Mouse (Mus musculus): ENCODE results near the gene Xlr4b. TPM values are rescaled to one million over a fixed set of nuclear protein-coding genes. Genes with fewer than 3 reads are reported as not detected.

Gene Xlr4b
- polyA plus RNA-seq, 1 experiment from 2014 or later = 1.1 TPM

Other genes with a start within 250 kb of the Xlr4b start
- gene Zfp185, start 227.0 kb upstream of the Xlr4b start, polyA plus RNA-seq (2015; fragmentation: Nextera tagmentation; extraction: Ambion mirVana) = 0.96 and 1.5 TPM in 2 replicates
- gene Pnma5, start 177.2 kb upstream of the Xlr4b start, polyA plus RNA-seq (2015; fragmentation: Nextera tagmentation; extraction: Ambion mirVana) = not detected in 2 replicates
- 2.3 and 3.0 TPM in 2 replicates for gene Pnma3, start 149.5 kb upstream of the Xlr4b start, polyA plus RNA-seq (2015; fragmentation: Nextera tagmentation; extraction: Ambion mirVana)
- 0.29 and 0.62 TPM in 2 replicates for gene Xlr4a, start 131.9 kb upstream of the Xlr4b start, polyA plus RNA-seq (2015; fragmentation: Nextera tagmentation; extraction: Ambion mirVana)
- 3.5 and 5.1 TPM in 2 replicates for gene Xlr3a, start 117.2 kb upstream of the Xlr4b start, polyA plus RNA-seq (2015; fragmentation: Nextera tagmentation; extraction: Ambion mirVana)
- gene Gm14685, start 97.3 kb upstream of the Xlr4b start, polyA plus RNA-seq (2015; fragmentation: Nextera tagmentation; extraction: Ambion mirVana) = 0.28 and 0.51 TPM in 2 replicates
- not detected in 2 replicates for gene Xlr5b, start 65.5 kb upstream of the Xlr4b start, polyA plus RNA-seq (2015; fragmentation: Nextera tagmentation; extraction: Ambion mirVana)
- 0.21 and 0.44 TPM in 2 replicates for gene DXBay18, start 64.9 kb upstream of the Xlr4b start, polyA plus RNA-seq (2015; fragmentation: Nextera tagmentation; extraction: Ambion mirVana)
- not detected in 2 replicates for gene Spin2d, start 37.3 kb upstream of the Xlr4b start, polyA plus RNA-seq (2015; fragmentation: Nextera tagmentation; extraction: Ambion mirVana)
- 18.9 and 23.1 TPM in 2 replicates for gene Xlr3b, start 22.1 kb upstream of the Xlr4b start, polyA plus RNA-seq (2015; fragmentation: Nextera tagmentation; extraction: Ambion mirVana)
- 33.2 and 35.2 TPM in 2 replicates for gene F8a, start 14.0 kb downstream of the Xlr4b start, polyA plus RNA-seq (2015; fragmentation: Nextera tagmentation; extraction: Ambion mirVana)
- gene Xlr4c, start 28.8 kb downstream of the Xlr4b start, polyA plus RNA-seq (2015; fragmentation: Nextera tagmentation; extraction: Ambion mirVana) = 0.30 and 0.79 TPM in 2 replicates
- gene Xlr3c, start 51.1 kb downstream of the Xlr4b start, polyA plus RNA-seq (2015; fragmentation: Nextera tagmentation; extraction: Ambion mirVana) = 0.32 and 0.96 TPM in 2 replicates
- gene Xlr5a, start 78.6 kb downstream of the Xlr4b start, polyA plus RNA-seq (2015; fragmentation: Nextera tagmentation; extraction: Ambion mirVana) = not detected in 2 replicates
- not detected in 2 replicates for gene Xlr5c, start 78.6 kb downstream of the Xlr4b start, polyA plus RNA-seq (2015; fragmentation: Nextera tagmentation; extraction: Ambion mirVana)
- gene Gm45015, start 122.5 kb downstream of the Xlr4b start, polyA plus RNA-seq (2015; fragmentation: Nextera tagmentation; extraction: Ambion mirVana) = not detected in 2 replicates
- gene Zfp275, start 128.3 kb downstream of the Xlr4b start, polyA plus RNA-seq (2015; fragmentation: Nextera tagmentation; extraction: Ambion mirVana) = 10.6 and 10.9 TPM in 2 replicates
- gene Gm18336, start 184.4 kb downstream of the Xlr4b start, polyA plus RNA-seq (2015; fragmentation: Nextera tagmentation; extraction: Ambion mirVana) = not detected in 2 replicates
- 0.51 and 0.67 TPM in 2 replicates for gene Zfp92, start 196.8 kb downstream of the Xlr4b start, polyA plus RNA-seq (2015; fragmentation: Nextera tagmentation; extraction: Ambion mirVana)
- gene Trex2, start 221.0 kb downstream of the Xlr4b start, polyA plus RNA-seq (2015; fragmentation: Nextera tagmentation; extraction: Ambion mirVana) = not detected in 2 replicates
- gene Haus7, start 244.7 kb downstream of the Xlr4b start, polyA plus RNA-seq (2015; fragmentation: Nextera tagmentation; extraction: Ambion mirVana) = 73.0 and 73.5 TPM in 2 replicates

Data from hindbrain, embryonic 13.5 days (tissue).